Mouse (Mus musculus) forebrain, embryonic 16.5 days (tissue): ENCODE results near the gene Olfr734. TPM values are rescaled to one million over a fixed set of nuclear protein-coding genes. Genes with fewer than 3 reads are reported as not detected.

Experiments
- ATAC-seq: fragments of 200-750 bp; cut with Nextera tagmentation; 2 replicates; pipeline ENCODE4 v1.8.0; 2017; ENCODE audit warnings: mild to moderate bottlenecking, moderate library complexity
- H3K27ac ChIP-seq: fragments of 300-500 bp; sonication (generic); 2 replicates; pipeline ENCODE4 v1.5.1; 2014; ENCODE audit warnings: low read length, control low read depth
- H3K27me3 ChIP-seq: fragments of 300-500 bp; sonication (generic); replicated peaks from 2 replicates; pipeline ENCODE4 v1.6.1; 2014; ENCODE audit warnings: low read length; ENCODE audit not compliant: control insufficient read depth, insufficient read depth
- H3K36me3 ChIP-seq: fragments of 300-500 bp; sonication (generic); 2 replicates; pipeline ENCODE4 v1.6.1; 2014; ENCODE audit not compliant: control insufficient read depth, insufficient read depth
- H3K4me1 ChIP-seq: fragments of 300-500 bp; sonication (generic); replicated peaks from 2 replicates; pipeline ENCODE4 v1.6.1; 2014; ENCODE audit warnings: low read length; ENCODE audit not compliant: control insufficient read depth, insufficient read depth
- H3K4me2 ChIP-seq: fragments of 300-500 bp; sonication (generic); 2 replicates; pipeline ENCODE4 v1.6.1; 2014; ENCODE audit warnings: mild to moderate bottlenecking, low read length, control low read depth
- H3K4me3 ChIP-seq: fragments of 300-500 bp; sonication (generic); replicated peaks from 2 replicates; pipeline ENCODE4 v1.5.1; 2014; ENCODE audit warnings: mild to moderate bottlenecking, low read length, control low read depth
- H3K9ac ChIP-seq: fragments of 300-500 bp; sonication (generic); replicated peaks from 2 replicates; pipeline ENCODE4 v1.6.1; 2014; ENCODE audit warnings: low read depth, low read length, control low read depth
- H3K9me3 ChIP-seq: fragments of 300-500 bp; sonication (generic); 2 replicates; pipeline ENCODE4 v1.6.1; 2016; ENCODE audit warnings: low read length; ENCODE audit not compliant: control insufficient read depth
- WGBS: fragments of 180-500 bp; shearing (Covaris S2); extraction: QIAGEN DNeasy Blood & Tissue Kit; methylation state at CpG from one replicate; pipeline ENCODE4 v1.1.7; 2014; 5-methylcytosine and 5-hydroxymethylcytosine counted together
- polyA plus RNA-seq: library from polyadenylated mRNA; unstranded; fragments of >200 nt; fragmentation: Nextera tagmentation; extraction: Ambion mirVana; gene quantifications from 2 replicates; pipeline ENCODE4 v1.2.1, GENCODE M21; 2015

The Olfr734 gene
- not detected in 2 replicates for polyA plus RNA-seq

DNA sequence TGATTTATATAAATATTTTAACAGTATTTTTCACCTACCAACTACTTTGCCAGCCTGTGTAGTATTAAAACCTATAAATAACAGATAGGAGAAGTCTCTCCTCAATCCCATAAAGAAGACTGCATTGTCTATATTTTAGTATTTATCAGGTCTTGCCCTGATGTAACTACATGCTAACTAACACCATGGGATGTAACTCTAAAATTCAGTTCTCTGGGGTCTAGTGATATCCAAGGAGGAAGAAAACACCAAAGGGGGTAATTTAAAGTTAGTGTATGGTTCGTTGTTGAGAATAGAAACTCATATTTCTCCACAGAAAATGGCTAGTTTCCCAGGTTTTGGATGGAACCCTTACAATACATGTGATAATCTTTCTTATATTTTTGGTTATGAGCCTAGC, at the start of gene Olfr734:
TSS of gene Olfr734 (minus strand) at position 101 of the 400 bp plus-strand sequence.
- Histone ChIP-seq H3K4me1 (no peaks in the 10 kb centered on the region), H3K4me2 (no peak within 1 kb of the TSS), H3K4me3 (no peak within 1 kb of the TSS), H3K27ac (no peak within 1 kb of the TSS), H3K9me3 (no peaks in the 10 kb centered on the region), H3K27me3 (no peaks in the 10 kb centered on the region), H3K36me3 (no peaks in the 10 kb centered on the region), H3K9ac (no peak within 1 kb of the TSS)
- ATAC-seq: no peak
- WGBS: 71% methylated on average over 1 of the region's 1 CpGs

DNA sequence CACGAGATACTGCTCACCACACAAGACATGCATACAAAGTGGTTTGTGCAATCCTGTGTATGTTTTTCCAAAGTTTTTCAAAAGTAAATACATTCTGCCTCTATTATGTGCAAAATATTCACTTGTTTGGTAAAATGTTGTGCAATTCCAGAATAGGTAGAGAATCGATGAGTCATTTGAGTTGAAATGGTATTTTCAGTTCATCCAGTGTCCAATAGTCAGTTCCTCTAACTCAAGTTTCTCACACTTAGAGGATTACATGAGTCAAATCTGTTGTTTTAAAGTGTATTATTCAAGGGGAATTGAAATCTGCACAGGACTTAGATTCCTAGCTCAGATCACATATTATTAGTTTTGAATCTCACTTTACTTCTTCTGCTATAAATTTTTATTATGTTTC, 37.0 kb upstream of the Olfr734 start:
- Histone ChIP-seq H3K36me3 (no peaks in the 10 kb centered on the region), H3K27me3 (no peaks in the 10 kb centered on the region), H3K9ac (no peak overlapping the region), H3K27ac (no peak overlapping the region), H3K4me1 (no peaks in the 10 kb centered on the region), H3K4me2 (no peak overlapping the region), H3K4me3 (no peak overlapping the region), H3K9me3 (no peaks in the 10 kb centered on the region)
- WGBS: 83% methylated on average over 2 of the region's 2 CpGs
- ATAC-seq: no peak

DNA sequence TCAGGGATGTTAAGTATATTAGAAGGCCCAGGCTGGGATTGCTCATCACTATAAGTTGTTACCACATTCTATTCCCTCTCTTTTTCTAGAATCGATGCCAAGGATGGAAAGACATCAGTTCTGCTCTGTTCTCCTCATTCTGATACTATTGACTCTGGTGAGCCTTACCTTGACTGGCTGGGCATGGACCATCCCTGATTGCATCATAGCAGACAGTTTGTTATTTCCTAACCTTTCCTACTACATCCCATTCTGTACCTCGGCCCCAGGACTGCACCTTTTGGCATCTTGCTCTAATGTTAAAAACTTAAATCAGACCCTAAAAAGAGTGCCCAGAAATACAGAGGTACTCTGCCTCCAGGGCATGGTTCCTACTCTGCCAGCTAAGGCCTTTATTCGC, 33.9 kb upstream of the Olfr734 start:
- H3K4me3 ChIP-seq: no peak overlapping the region
- WGBS: 87% methylated on average over 3 of the region's 3 CpGs
- no peaks in the 10 kb centered on the region for H3K4me1 ChIP-seq
- no peak overlapping the region for H3K9ac ChIP-seq
- H3K9me3 ChIP-seq: no peaks in the 10 kb centered on the region
- no peaks in the 10 kb centered on the region for H3K27me3 ChIP-seq
- H3K4me2 ChIP-seq: no peak overlapping the region
- ATAC-seq: no peak
- H3K36me3 ChIP-seq: no peaks in the 10 kb centered on the region
- H3K27ac ChIP-seq: no peak overlapping the region

DNA sequence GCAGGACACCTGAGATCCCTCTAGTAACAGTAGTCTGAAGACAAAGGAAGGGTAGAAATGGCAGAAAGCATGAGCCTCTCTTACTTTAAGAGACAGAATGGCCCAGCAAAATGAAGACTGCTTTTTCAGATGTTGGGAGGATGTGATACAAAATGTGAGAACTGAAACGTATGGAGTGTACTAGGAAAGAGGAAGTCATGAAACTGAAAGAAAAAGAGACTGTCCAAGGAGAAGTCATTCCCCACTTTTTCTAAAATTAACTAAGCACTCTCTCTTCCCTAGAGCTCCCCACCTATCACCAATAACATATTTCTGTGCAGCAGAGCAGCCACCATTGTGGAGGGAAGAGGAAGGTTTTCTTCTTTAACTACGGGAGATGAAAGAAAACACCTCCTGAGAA, 31.0 kb upstream of the Olfr734 start, which contains the start of gene Tlr11:
TSS of gene Tlr11 (plus strand) at position 322 of the 400 bp plus-strand sequence.
- H3K27ac ChIP-seq: no peak within 1 kb of the TSS
- no peak within 1 kb of the TSS for H3K4me3 ChIP-seq
- no peaks in the 10 kb centered on the region for H3K36me3 ChIP-seq
- H3K9me3 ChIP-seq: no peaks in the 10 kb centered on the region
- ATAC-seq: no peak
- no peak within 1 kb of the TSS for H3K9ac ChIP-seq
- 76% methylated on average over 2 of the region's 2 CpGs for WGBS
- no peaks in the 10 kb centered on the region for H3K4me1 ChIP-seq
- H3K4me2 ChIP-seq: no peak within 1 kb of the TSS
- no peaks in the 10 kb centered on the region for H3K27me3 ChIP-seq

DNA sequence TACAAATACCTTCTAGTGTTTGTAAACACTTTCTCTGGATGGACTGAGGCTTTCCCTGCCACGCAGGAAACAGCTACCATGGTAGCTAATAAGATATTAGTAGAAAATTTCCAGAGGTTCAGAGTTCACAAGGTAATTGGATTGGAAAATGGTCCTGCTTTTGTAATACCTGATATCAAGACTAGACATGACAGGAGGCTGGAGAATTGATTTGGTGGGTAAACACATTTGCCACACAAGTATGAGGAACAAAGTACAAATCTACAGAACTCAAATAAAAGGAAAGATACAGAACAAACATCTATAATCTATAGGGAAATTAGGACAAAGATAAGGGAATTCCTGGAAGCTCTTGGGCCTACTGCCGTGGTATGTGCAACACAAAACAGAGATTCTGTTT, 30.2 kb upstream of the Olfr734 start:
- 82% methylated on average over 2 of the region's 2 CpGs for WGBS
- Histone ChIP-seq H3K27ac (no peak overlapping the region), H3K27me3 (no peaks in the 10 kb centered on the region), H3K9ac (no peak overlapping the region), H3K4me1 (no peaks in the 10 kb centered on the region), H3K36me3 (no peaks in the 10 kb centered on the region), H3K4me3 (no peak overlapping the region), H3K9me3 (no peaks in the 10 kb centered on the region), H3K4me2 (no peak overlapping the region)
- no peak for ATAC-seq

DNA sequence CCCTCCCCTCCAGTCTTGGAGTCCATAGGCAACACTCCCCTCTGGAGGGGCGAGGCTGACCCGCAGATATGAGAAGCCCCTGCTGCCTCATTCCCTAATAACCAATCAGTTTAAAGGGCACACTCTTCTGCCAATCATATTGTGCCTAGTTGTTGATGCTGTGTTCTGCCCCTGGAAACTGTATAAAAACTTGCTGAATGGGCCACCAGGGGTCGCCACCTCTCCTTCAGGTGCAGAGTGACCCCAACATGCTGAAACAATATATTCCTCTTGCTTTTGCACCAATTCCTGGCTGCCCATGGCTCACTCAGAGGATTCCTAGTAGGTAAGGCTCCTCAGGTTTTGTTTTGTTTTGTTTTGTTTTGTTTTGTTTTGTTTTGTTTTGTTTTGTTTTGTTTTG, 25.9 kb upstream of the Olfr734 start:
- Histone ChIP-seq H3K9ac (no peak overlapping the region), H3K36me3 (no peaks in the 10 kb centered on the region), H3K4me1 (no peaks in the 10 kb centered on the region), H3K27ac (no peak overlapping the region), H3K27me3 (no peaks in the 10 kb centered on the region), H3K9me3 (no peaks in the 10 kb centered on the region), H3K4me2 (no peak overlapping the region), H3K4me3 (no peak overlapping the region)
- no peak for ATAC-seq
- WGBS: 47% methylated on average over 3 of the region's 3 CpGs

DNA sequence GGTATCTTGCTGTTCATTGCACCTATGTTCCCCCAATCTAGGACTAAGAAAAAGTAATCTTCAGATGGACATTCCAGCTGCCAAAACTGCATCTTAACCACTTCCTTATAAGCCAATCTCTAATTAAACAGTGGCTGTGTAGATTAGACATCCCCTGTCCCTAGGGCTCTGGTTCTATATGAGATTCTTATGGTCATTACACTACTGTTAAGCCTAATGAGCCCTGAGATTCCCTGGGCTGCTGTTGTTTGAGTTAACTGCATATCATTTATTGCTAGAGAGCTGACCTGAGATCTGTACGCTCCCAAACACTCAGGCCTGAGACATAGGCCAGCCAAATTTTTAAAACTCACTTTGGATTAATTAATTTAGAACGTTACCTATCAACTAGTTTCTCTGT, 22.2 kb upstream of the Olfr734 start, which contains the start of gene Olfr735:
TSS of gene Olfr735 (minus strand) at position 77 of the 400 bp plus-strand sequence.
- H3K36me3 ChIP-seq: no peaks in the 10 kb centered on the region
- H3K4me2 ChIP-seq: no peak within 1 kb of the TSS
- no peaks in the 10 kb centered on the region for H3K4me1 ChIP-seq
- H3K27ac ChIP-seq: no peak within 1 kb of the TSS
- WGBS: 83% methylated on average over 2 of the region's 2 CpGs
- ATAC-seq: no peak
- no peaks in the 10 kb centered on the region for H3K27me3 ChIP-seq
- no peak within 1 kb of the TSS for H3K9ac ChIP-seq
- H3K9me3 ChIP-seq: no peaks in the 10 kb centered on the region
- H3K4me3 ChIP-seq: no peak within 1 kb of the TSS

DNA sequence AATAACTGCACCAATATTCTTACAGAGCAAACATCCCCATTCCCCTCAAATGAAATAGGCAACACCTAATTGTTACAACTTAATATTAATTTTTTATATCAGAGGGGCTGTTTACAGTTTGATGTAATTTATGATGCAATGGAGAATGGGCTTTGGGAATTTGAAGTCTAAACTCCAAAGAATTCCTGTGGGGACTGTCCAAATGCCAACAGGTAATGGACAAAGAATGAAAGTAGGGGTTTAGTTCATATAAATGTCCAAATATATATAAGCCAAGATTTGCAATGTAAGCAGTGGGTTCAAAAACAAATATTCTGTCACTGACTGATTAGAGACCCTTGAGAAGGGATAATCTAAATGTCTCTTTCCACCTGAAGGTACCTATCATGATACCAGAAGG, 25.1 kb downstream of the Olfr734 start, which contains the start of gene Olfr733:
TSS of gene Olfr733 (minus strand) at position 101 of the 400 bp plus-strand sequence.
- Histone ChIP-seq H3K4me1 (no peaks in the 10 kb centered on the region), H3K36me3 (no peaks in the 10 kb centered on the region), H3K4me2 (no peak within 1 kb of the TSS), H3K4me3 (no peak within 1 kb of the TSS), H3K9me3 (no peaks in the 10 kb centered on the region), H3K27ac (no peak within 1 kb of the TSS), H3K27me3 (no peaks in the 10 kb centered on the region), H3K9ac (no peak within 1 kb of the TSS)
- ATAC-seq: no peak

DNA sequence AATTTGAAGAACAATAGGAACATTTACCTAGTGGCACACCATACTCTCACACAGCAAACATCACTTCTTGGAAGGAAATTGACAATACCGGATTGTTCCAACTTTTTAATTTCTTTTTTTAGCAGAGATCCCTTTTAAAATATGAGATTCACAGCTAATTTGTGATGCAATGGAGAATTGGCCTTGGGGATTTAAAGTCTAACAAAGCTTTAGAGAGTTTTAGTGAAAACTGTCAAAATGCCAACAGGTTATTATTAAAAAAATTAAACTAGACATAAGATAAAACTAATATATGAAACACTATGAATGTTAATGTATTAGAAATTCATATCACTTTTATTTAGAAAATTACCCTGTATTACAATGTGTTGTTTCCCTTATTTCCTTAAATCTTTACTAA, 42.5 kb downstream of the Olfr734 start, which contains the start of gene Olfr732:
TSS of gene Olfr732 (minus strand) at position 101 of the 400 bp plus-strand sequence.
- 94% methylated on average over 1 of the region's 1 CpGs for WGBS
- Histone ChIP-seq H3K4me3 (no peak within 1 kb of the TSS), H3K4me2 (no peak within 1 kb of the TSS), H3K27ac (no peak within 1 kb of the TSS), H3K36me3 (no peaks in the 10 kb centered on the region), H3K9ac (no peak within 1 kb of the TSS), H3K27me3 (no peaks in the 10 kb centered on the region), H3K9me3 (no peaks in the 10 kb centered on the region), H3K4me1 (no peaks in the 10 kb centered on the region)
- ATAC-seq: no peak
